Mouse (Mus musculus) layer of hippocampus, adult 18-20 months (tissue): ENCODE measurements around the gene Vpreb3. TPM values are rescaled to one million over a fixed set of nuclear protein-coding genes. Genes with fewer than 3 reads are reported as not detected.

Experiments
- DNase-seq, 2 experiments: peaks; one replicate each; pipeline ENCODE4 v3.0.0; 2022; ENCODE audit warnings: low spot score in 2 of 2
- long read RNA-seq: library from polyadenylated mRNA; stranded (forward); transcript quantifications from one replicate; pipeline ENCODE4 v2.0.0, GENCODE M21; 2021
- total RNA-seq, 2 experiments: library from RNA; stranded (reverse); gene quantifications; 2 replicates each; pipeline ENCODE4 v1.2.3; 2021

The Vpreb3 gene
- total RNA-seq: not detected
- long read RNA-seq: 0 reads

DNA sequence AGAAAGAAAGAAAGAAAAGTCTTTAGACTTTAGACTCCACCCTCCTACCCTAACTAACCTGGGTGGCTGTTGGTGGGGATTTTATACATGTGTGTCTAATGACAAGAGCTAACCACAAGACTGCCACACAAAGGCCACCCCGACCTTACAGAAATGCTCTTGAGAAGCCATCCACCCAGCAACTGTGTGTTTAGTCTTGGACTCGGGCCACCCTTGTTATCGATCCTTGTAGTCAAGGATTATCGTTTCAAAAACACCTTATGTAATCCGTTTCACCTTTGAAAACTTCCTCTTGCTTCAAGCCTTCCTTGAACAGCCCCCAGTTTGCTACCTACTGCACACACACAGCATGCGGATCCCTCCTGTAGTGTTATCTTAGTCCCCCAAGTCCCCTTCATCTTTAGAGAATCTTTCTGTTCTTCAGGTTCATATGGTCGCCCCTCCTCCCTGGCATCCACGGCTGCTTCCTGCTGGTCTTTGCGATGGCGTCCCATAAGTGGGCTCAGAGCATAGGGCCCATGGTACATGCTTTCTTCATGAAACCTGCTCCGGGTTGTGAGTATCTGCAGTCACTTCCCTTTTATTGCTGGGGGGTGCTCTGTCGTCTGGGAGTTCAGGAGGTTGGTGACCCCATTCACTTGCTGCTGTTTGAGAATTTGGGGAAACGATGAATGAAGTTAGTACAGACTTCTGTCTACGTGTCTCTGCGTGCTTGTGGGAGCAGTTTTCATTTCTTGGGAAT, at the start of gene Vpreb3:
TSS of gene Vpreb3 (plus strand) at position 322 of the 742 bp plus-strand sequence.
- no peak for DNase-seq

DNA sequence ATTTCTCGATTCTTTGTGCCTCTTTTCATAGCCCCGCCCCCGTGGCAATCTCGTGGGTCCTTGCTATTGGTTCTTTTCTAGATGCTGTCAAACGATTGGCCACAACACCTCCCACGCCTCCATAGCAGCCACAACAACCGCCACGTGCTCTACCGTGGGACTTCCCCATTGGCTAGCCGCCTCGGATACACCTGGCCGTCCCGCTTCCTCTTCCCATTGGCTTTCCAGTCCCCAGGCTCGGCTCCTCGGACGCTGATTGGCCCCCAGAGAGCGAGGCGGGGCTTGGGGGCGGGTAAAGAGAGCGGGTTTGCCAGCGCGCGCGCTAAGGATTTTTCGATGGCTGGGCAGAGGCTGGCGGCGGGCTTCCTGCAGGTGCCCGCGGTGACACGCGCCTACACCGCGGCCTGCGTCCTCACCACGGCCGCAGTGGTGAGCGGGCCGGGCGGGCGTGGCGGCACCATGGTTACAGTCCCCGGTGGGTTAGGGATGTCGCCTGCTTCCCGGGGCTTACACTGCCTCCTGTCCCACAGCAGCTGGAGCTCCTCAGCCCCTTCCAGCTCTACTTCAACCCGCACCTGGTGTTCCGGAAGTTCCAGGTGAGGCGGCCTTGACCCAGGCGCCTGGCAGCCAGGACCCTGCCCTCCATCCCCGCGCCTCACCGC, 49.6 kb upstream of the Vpreb3 start, which contains the start of gene Derl3:
TSS of gene Derl3 (plus strand) at position 325 of the 662 bp plus-strand sequence.
- peak; percentile 96 to 98 for DNase-seq

DNA sequence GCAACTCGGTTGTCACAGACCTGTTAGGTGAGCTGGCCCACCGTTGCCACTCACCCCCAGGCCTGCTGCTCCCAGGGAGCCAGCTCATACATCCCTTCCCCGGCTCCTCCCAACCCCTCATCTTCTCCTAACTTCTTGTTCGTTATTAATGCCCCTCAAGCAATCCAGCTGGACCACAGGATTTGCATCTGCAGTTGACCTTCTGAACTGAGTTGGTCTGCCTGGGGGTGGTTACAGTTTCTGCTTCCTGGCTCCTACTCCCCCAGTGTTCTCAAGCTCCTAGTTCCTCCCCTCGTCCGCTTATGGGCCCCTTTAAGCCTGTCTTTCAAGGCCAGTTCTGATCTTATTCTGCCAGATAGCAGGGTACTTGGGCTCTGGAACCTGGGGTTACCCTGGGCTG, 48.3 kb upstream of the Vpreb3 start:
- DNase-seq: no peak

DNA sequence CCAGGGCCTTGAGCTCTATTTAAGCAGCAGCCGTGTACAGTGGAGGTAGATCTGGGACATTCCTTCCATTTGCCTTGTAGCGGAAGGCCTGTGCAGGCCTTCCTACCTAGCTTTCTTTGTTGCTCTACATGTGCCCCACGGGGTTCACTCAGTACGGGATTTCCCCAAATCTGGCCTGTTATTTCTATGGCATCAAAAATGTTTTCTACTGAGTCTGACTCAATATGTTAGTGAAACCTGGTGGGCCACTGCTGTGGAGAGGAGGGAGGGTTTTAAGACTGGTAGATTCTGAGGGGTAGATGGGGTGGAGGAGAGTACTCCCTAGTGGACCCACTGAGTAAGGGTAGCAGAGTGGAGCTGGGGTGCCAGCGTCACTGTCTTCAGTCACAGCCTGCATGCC, 47.1 kb upstream of the Vpreb3 start:
- no peak for DNase-seq

DNA sequence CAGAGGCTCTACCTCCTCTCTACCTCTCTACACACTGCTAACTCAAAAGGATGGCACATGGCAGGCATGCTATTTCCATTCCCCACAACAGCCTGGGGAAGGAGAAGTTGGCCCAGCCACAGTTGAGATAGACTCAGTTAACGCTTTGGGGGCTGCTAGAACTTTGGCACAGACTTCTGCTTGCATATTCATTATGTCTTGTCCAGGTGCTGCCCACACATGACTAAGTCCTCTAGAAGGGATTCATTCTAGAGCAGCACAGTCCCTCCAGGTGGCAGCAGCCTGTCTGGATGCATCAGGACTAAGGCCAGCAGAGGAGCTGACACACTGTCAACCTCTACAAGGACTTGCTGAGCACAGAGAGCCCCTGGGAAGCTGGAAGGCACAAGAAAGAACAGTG, 46.6 kb upstream of the Vpreb3 start:
- peak; percentile 46 to 56 for DNase-seq

DNA sequence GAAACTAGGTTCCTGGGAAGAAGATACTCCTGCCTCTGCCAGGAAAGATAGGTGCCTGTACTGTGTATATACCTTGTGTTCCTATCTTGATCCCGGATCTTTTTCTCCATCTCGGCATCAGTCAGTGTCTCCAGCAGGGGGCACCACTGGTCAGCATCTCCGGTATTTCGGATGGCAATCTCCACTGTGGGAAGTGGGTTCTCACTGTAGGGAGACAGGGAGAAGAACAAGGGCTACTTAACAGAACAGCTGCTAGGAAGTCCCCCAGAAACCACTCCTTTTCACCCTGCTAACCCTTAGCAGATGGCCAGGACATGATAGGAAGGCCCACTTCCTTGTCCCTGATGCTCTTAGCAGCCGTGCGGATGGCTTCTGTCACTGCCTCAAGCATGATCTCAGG, 45.5 kb upstream of the Vpreb3 start:
- DNase-seq: peak; percentile 56 to 84

DNA sequence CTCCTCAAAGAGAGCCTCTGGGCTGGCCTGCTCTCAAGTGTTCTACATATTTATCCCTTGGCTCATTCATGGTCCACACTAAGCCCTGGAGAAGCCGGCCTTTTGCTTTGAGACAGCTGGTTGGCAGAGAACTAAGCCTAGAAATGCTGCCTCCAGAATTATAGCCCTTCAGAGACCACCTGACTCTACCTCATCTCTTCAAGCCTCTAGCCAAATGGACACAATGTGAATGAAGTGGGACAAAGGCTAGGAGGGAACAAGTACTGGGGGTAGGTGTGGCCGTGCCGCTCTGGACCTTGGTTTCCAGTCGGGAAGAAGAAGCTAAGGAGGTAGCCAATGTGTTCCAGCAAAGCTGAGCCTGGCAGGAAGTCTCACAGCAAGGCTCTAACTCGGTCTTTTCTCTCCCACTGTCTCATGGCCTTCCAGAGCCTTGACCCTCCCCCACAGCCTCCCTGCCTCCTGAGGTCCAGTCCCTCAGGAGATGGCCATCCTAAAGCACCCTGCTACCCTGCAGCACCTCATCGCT, 44.8 kb upstream of the Vpreb3 start:
- no peak for DNase-seq

DNA sequence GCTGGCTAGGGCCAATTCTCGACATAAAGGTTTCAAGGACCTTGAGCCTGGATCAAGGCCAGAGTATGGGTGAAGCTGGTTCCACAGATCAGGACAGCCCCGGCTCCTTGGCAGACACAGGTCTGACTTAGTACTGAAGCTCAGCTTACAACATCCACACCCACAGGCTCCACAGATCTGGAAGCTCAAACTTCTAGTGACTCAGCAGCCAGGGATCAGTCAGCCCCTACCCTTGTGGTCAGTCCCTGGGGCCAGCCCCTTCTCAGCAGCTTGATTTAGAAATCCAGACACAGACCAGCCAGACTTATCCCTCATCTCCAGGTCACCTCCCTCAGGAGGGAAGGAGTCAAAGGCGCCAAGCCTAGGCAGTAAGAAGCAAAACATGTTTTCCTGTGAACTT, 44.0 kb upstream of the Vpreb3 start:
- DNase-seq: no peak

DNA sequence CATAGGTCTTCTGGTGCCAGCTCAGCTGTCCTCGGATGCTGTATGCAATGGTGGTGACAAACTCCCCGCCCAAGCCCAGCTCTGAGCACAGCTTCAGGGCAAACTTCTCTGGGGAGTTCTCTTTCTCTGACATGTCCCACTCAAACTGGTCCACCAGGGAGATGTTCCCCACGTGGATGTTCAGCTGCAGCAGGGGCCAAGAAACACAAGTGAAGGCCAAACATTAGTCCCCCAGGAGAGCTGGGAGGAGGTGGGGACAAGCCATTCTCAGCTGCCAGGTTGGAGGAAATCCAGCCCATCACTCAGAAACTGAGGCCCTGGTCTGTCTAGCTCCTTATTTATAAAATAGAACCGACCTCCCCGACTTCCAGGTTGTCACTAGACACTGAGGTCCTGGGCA, 38.5 kb upstream of the Vpreb3 start:
- DNase-seq: no peak

DNA sequence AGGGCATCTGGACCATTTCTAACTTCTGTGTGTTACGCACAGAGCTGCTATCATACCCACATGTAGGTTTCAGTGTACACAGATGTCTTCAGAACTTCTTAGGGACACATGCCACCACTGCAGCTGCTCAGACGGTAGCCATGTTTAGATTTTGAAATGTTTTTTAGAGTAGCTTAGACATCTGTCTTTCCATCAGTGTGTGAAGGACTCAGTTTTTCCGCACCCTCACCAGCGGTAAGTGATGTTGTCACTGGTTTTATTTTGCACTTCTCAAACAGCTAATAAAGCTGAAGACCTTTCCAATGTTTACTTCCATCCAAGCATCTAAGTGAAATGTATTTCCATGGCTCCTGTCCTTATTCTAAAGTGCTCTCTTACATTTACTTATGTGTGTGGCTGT, 36.0 kb upstream of the Vpreb3 start:
- no peak for DNase-seq

DNA sequence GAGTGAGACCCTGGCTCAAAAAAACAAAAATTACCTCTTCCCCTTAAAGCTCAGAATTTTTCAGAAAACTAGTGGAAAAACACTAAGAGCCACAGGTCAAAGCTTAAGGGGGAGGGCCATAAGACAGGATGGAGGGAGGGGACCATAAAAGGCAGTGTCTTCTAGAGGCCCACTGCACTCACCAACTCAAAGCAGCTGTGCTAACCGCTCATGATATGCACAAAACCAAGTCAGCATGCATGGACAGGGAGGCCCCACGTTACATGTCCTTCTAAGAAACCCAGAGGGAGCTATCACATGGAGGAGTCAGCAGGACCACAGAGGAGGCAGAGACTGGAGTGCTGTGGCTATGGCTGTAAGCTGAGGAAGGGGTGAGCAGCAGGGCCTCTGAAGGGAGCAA, 32.2 kb upstream of the Vpreb3 start:
- DNase-seq: no peak

DNA sequence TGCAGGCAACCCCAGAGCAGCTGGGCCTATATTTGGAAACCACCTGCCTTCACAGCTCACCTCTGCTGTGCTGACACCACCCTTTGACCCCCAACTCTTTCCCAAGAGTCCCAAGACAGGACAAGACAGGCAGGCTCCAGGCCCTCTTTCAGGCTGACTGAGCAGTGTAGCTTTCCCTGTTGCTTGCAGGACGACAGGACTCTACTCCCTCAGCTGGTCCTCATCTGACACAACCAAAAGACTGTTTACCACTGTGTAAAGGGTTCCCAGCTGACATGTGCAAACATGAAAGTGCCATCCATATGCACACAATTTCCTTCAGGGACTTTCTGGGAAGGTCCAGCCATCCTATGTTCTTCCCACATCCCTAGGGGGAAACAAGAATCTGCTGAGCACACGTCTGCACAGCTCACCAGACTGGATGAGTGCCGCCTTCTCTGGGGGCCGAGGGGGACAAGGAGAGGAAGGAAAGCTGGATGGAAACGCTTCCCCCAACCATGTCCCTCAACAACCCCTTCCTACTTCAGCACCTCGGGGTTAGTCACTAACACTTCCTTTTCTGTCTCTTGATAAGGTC, 29.8 kb upstream of the Vpreb3 start:
- no peak for DNase-seq

DNA sequence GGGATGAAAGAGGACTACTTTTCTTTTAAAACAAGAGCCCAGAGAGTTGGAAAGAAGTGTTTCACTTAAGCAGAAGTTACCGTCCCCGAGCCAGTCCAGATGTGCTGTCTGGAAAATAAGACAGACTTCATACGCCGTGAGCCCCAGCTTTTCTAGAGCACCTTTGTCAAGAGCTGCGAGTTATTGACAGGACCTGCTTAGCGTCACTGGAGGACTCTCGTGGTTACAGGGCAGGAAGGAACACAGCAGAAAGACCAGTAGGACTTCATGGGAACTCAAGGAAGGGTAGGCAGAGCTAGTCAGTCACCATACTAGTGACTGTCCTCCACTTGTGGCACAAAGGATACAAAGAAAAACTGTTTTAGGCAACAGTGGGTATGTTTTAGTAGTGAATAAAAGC, 27.3 kb upstream of the Vpreb3 start:
- no peak for DNase-seq

DNA sequence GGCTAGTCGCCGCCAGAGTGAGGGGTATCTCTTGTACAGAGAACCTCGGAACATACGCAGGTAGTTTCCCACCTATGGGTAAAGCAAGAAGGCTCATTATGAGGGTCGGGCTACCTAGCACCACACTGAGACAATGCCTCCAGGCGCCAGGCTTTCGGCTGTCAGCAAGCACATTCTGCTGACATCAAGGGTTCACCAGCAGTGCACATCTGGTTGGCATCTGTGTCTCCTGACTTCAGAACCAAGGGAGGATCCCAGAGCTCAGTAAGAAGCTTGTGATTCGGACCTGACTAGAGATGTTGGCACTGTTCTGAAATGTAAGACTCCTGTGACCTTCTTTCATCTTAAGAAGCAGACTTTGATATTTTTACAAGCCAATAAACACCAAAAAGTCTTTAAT, 26.0 kb upstream of the Vpreb3 start:
- no peak for DNase-seq

DNA sequence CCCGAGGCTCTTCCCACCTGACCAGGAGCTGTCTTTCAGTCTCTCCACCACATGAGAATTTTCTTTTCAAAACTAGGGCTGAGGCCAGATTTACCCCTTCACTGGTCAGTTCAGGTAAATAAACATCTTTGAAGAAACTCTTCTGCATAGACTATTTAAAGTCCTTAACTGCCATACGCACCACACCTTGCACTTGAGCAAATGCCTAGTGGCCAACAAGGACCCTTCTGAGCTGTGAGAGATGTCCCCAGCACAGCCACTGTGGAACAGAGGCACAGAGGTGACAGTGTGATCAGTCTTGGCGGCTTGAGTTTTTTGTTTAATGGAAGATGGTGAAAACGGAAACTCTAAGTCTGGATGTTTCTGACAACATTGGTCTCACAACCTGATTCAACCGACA, 23.8 kb upstream of the Vpreb3 start:
- DNase-seq: no peak

DNA sequence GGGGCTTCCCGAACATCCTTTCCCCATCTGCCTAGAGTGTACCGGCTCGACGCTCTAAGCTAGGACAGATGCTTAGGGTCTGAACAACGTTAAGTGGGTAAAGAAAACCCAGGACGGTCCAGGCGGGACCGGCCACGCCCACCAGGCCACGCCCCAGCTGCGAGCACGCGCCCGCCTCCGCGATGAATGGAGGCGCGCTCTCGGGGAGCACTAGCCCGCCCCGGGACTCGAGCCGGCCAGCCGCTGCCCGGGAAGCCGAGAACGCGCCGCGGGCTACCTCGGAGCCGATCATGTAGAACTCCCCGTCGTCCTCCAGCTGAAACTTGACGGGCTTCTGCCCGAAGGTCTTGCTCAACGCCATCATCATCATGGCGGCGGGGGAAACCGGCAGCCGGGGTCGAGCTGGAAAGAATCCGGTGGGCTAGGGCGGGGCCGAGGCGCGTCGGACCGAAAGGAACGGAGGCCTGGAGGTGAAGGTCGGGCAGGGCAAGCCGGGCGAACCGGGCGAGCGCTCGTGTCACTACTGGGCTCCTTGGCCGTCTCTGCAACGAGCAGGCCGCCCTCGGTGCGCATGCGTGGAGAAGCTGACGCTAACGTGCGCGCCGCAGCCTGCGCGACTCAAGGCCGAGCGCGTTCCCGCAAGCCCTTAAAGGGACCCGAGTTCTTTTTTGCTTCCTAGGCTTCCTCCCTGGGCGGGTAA, 21.7 kb upstream of the Vpreb3 start, which contains the start of gene Smarcb1:
TSS of gene Smarcb1 (minus strand) at position 592 of the 700 bp plus-strand sequence.
- peak; percentile 92 to 96 for DNase-seq

DNA sequence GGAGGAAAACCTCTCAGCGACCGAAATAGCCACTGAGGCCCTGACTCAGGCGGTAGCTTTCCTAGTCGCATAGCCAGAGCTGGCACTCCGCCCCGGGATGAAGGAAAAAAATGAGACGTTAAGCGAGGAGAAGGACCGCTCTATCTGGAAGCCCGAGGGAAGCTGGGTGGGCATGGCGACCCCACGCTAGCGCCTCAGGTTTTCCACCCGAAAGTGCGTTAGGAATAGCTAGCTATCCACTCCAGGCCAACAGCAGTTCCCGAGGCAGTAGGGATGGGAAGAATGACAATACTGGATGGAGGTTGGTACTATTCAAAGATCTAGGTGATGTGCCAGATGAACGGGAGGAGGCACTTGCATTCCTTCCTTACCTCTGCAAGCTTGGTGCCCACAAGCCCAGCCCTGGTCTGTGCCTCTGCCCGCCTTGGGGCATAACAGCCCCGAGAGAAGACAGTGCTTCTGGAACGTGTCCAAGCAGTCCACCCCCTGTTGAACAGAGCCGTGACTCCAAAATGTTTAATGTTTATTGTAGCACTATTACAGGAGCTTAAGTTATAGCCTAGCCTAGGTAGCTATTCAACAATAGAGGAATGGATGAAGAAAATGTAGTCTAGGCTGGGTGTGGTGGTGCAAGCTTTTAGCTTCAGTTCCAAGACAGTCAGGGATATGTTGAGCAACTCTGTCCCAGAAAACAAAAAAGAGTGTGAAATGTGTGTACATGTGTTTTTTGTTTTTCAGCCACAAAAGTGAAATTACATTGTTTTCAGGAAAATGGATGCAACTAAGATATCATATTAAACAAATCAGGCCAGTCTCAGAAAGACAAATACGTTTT, 20.9 kb upstream of the Vpreb3 start:
- peak in 1 of 2 experiments; percentile 27 for DNase-seq

DNA sequence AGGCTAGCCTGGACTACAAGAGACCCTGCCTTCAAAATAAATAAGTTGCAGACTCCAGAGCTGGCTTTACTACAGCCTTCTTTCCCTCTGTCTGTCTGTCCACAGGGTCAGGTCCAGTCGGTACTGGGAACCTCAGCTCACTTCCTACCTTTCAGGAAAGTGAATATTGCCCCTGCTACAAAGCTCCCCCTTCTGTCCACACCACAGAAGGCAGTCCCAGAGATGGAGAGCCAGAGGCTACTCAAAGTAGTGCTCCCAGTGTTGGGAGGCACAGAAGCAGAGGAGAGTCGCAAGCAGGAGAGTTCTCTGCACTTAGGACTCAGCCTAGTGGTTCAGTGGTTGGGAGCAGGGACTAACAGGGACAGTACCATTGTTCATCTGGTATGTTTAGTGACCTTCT, 18.5 kb upstream of the Vpreb3 start:
- DNase-seq: no peak

DNA sequence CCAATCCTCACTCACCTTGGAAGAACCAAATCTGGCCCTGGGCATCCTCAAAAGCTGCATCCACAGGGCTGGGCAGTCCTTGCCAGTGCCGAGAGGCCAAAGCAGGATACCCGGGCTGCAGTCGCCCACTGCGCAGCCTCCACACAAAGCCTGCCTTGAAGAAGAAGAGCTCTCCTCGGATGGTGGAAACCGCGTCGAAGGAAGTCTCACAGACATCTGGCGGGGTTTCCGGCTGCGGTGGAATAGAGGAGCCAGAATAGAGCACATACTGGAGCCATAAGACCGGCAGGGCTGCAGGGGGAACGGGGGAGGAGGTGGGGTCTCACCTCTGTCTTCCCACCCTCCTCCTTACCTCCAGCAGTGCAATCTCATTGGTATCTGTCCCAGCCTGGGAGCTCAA, 16.5 kb upstream of the Vpreb3 start:
- DNase-seq: no peak

DNA sequence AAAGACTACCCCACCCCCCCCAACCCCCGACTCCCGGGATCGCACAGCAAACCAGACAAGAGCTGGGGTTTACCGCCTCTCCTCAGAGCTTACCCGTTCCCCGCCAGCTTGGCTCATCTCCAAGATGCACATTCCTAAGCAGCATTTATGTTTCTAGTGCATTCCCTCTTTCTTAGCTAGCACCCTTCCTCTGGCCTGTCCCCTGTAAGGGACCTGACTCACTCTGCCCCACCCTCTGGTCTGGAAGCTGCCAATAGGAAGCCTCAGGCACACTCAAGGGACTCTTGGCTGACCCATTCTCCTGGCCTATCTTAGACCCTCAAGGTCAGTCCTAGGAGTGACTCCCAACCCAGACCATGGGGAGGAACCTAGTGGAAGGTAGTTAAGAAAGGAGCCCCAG, 12.6 kb upstream of the Vpreb3 start:
- DNase-seq: no peak

DNA sequence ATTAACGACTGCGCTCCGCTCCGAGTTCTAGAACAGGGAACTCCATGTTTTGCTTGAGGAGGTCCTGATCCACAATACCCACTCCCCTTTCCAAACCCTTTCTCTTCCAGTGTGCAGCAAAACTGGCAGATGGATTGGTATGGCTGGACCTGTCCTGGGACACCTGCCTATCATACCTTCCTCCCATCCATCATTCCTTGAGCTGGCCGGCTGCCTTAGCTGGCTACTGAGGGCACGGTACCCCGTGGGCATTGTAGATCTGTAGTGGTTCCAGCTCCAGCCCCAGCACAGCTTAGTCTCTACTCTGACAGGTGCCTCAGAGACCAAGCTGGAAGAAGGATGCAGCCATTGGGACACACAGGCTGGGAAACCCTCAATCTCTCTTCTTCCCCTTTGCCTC, 11.5 kb upstream of the Vpreb3 start:
- no peak for DNase-seq
